Mouse (Mus musculus) frontal cortex, postnatal 36 days (tissue): Measurements from ENCODE around the gene Fabp7.

Source experiments
- DNase-seq, 2 experiments: peaks; one replicate each; pipeline ENCODE4 v3.0.0; 2022; ENCODE audit warnings: low spot score in 2 of 2

Gene Fabp7

GRCm38 (mm10) chr10:57799486-57799885, 14.8 kb downstream of the Fabp7 start:
- DNase-seq = no peak

GRCm38 (mm10) chr10:57807754-57808153, 23.1 kb downstream of the Fabp7 start:
- DNase-seq = no peak

DNA sequence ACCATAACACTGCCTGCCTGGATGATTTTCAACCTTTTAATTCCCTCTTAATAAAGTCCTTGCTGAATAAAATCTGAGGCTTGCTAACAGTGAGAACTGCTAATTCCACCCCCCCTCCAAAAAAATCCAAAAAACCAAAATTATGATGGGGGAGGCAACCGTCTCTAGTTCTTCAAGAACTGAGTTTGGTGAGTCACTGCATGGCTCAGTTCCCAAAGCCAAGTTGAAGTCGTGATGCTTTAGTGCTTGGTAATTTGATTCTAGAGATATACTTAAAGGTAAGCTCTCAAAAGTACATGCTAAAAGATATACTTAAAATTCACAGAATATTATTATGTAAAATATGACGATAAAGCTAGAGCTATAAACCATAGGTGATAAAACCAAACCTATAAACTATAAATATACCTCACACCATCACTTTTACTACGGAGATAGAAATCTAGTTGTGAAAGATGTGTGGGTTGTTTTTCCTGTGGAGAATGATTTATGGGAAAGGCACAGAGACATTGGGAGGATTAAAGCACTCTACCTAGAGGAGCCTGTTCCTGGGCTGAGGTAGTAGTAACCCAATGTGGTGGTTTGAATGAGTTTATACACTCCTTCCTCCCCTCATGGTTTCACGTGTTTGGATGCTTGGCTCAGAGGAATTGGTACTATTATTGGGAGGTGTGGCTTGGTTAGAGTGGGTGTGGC, 27.6 kb downstream of the Fabp7 start:
- DNase-seq = peak; percentile 36 to 63

DNA sequence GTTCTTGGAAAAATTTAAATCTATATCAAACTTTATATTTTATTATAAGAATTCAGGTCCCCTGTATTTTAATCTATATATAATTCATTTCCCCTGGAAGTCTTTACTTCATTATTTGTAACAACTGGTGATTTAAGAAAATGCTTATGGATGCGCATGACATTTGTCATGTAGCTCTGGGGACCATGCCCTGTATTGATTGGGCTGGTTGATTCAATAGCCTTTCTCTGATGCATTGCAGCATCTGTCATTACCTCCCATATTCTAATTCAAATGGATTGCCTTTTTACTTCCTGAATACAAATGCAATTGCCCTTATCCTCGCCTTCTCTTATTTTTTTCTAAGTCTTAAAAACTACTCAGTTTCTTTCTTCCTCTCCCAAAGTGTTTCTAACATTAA, 29.6 kb downstream of the Fabp7 start:
- no peak for DNase-seq

GRCm38 (mm10) chr10:57815869-57816268, 31.2 kb downstream of the Fabp7 start:
- no peak for DNase-seq

- DNase-seq = no peak
Observed at GRCm38 (mm10) chr10:57819209-57819608, 34.5 kb downstream of the Fabp7 start.

- DNase-seq = peak; percentile 28 to 47
Observed at GRCm38 (mm10) chr10:57822473-57822872, 37.8 kb downstream of the Fabp7 start.

- no peak for DNase-seq
Observed at GRCm38 (mm10) chr10:57828649-57829048, 44.0 kb downstream of the Fabp7 start.

- no peak for DNase-seq
Observed at GRCm38 (mm10) chr10:57829621-57830020, 44.9 kb downstream of the Fabp7 start.

DNA sequence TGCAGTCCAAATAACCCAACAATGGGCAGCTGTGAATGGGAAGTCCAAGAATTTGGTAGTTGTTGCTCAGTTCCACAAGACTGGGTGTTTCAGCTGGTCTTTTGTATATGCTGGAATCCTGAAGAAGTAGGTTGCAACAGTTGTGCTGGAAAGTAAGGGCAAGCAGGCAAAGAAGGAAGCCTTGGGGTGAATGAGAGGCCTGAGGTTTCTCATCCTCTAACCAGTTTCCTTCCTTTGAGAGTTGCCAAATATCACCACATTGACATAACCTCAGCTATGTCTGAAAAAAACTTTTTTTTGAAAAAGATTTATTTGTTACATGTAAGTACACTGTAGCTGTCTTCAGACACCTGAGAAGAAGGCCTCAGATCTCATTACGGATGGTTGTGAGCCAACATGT, 50.4 kb downstream of the Fabp7 start:
- DNase-seq = no peak

GRCm38 (mm10) chr10:57835982-57836381, 51.3 kb downstream of the Fabp7 start:
- no peak for DNase-seq
